Mouse (Mus musculus) lung, adult 2 months (tissue): ENCODE data around the gene Snd1.
A peak's percentile ranks its signal among the peaks of the same experiment; 100 is the strongest.

Experiments
- CTCF ChIP-seq: fragments of 200-500 bp; IDR thresholded peaks from 2 replicates; pipeline ENCODE4 v1.5.1; 2011; ENCODE audit warnings: mild to moderate bottlenecking, low read length, control low read depth; ENCODE audit not compliant: insufficient read depth
- POLR2A ChIP-seq: fragments of 200-500 bp; IDR thresholded peaks from 2 replicates; pipeline ENCODE4 v1.6.1; 2011; ENCODE audit warnings: low read depth, mild to moderate bottlenecking, control low read depth, low read length, borderline replicate concordance; ENCODE audit errors: extremely low read depth

DNA sequence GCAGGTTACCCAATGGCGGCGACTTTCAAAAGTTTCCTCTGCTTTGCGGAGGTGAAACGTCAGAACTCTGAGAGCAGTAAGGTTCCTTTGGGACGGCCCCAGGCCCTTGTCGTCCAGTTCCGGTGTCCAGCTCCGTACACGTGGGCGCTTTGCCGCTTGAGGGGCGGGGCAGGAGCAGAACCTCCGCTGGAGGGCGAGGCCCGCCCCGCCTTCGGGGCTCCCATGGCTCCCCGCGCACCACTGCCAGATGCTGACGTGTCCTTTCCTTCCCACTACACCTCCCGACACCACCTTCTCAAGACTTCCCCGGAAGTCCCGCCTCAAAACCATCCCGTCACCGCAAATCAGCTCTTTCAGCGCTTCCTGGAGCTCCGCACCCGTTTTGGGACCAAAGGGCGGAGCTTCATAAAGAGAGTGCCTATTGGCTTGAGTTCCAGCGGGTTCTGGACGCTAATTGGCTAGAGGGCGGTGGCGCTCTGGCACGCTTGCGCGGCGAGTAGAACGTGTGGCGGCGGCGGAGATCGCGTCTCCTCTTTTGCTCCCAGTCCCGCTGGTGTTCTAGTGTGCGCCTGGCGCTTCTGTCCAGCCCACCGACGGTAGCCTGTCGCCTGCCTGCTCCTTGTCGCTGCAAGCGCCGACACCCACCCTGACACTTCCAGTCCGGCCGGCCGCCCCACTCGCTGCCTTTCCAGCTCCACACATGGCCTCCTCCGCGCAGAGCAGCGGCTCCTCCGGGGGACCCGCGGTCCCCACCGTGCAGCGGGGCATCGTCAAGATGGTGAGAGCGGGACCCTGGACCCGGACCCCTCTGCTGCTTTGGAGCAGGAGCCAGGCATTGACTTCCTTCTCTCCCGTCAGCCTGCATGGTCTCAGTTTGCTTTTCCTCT is 5.2 kb downstream of the Snd1 start:
- TF ChIP-seq CTCF: no peak
- TF ChIP-seq POLR2A: peak; percentile 82; the same call in 1 of the 2 replicates
